Mouse (Mus musculus): ENCODE data around the gene Nol7. TPM values are rescaled to one million over a fixed set of nuclear protein-coding genes. Genes with fewer than 3 reads are reported as not detected.

Nol7 gene
- polyA plus RNA-seq, 1 experiment, result 91.0 TPM

DNA sequence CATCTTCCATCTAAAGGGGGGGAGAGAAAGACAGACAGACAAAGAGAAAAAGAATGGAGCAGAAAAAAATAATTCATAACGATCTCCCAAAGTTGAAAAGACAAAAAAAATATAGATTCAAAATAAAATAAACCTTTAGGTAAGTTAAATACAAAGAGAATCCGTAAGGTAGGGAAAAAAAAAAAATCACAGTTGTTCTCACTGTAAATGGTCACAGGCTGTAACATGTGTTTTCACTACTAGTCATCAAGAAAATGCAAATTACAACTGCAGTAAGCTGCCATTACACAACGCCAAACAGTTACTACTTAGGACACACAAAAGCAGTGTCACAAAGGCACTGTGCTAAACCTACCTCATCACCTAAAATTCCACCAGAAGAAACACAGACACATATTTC is 46.5 kb downstream of the Nol7 start:
- WGBS, result 98% methylated on average over 3 of the region's 3 CpGs
- no peak overlapping the region for H3K27ac ChIP-seq (ENCODE audit: control insufficient read depth, insufficient read depth, low read length)
- H3K4me1 ChIP-seq (replicated peaks; ENCODE audit: control insufficient read depth, insufficient read depth, low read length), result peaks cover 19% of the 10 kb centered on the region
- no peaks in the 10 kb centered on the region for H3K36me3 ChIP-seq (ENCODE audit: control insufficient read depth, insufficient read depth, low read length)
- no peak for TF ChIP-seq POLR2A (IDR thresholded peaks at IDR 0.05; ENCODE audit: control insufficient read depth, extremely low read depth, insufficient read depth, low read length, poor library complexity)
- TF ChIP-seq CTCF (IDR thresholded peaks at IDR 0.05; ENCODE audit: borderline replicate concordance, control insufficient read depth, extremely low read depth, insufficient read depth, low read length, poor library complexity), result no peak
- no peak overlapping the region for H3K4me3 ChIP-seq (ENCODE audit: control insufficient read depth, insufficient read depth, low read length)
- H3K27me3 ChIP-seq (ENCODE audit: control insufficient read depth, insufficient read depth, low read length), result no peaks in the 10 kb centered on the region
- no peak for DNase-seq

DNA sequence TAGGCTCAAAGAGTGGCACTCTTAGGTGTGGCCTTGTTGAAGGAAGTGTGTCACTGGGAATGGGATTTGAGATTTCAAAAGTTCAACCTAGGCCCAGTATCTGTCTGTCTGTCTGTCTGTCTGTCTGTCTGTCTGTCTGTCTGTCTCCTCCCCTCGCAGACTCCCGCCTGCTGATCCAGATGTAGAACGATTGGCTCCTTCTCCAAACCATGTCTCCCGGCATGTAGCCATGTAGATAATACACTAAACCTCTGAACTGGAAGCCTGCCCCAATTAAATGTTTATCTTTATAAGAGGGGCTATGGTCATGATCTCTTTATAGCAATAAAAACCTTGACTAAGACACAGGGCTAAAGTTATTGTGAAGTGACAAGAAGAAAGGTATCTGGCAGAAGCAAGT is 47.6 kb downstream of the Nol7 start:
- no peak for DNase-seq
- TF ChIP-seq CTCF (IDR thresholded peaks at IDR 0.05; ENCODE audit: borderline replicate concordance, control insufficient read depth, extremely low read depth, insufficient read depth, low read length, poor library complexity) (no peak), POLR2A (IDR thresholded peaks at IDR 0.05; ENCODE audit: control insufficient read depth, extremely low read depth, insufficient read depth, low read length, poor library complexity) (no peak)
- Histone ChIP-seq H3K27ac (ENCODE audit: control insufficient read depth, insufficient read depth, low read length) (no peak overlapping the region), H3K4me1 (replicated peaks; ENCODE audit: control insufficient read depth, insufficient read depth, low read length) (peaks cover 19% of the 10 kb centered on the region), H3K27me3 (ENCODE audit: control insufficient read depth, insufficient read depth, low read length) (no peaks in the 10 kb centered on the region), H3K36me3 (ENCODE audit: control insufficient read depth, insufficient read depth, low read length) (no peaks in the 10 kb centered on the region), H3K4me3 (ENCODE audit: control insufficient read depth, insufficient read depth, low read length) (no peak overlapping the region)
- 99% methylated on average over 4 of the region's 4 CpGs for WGBS

DNA sequence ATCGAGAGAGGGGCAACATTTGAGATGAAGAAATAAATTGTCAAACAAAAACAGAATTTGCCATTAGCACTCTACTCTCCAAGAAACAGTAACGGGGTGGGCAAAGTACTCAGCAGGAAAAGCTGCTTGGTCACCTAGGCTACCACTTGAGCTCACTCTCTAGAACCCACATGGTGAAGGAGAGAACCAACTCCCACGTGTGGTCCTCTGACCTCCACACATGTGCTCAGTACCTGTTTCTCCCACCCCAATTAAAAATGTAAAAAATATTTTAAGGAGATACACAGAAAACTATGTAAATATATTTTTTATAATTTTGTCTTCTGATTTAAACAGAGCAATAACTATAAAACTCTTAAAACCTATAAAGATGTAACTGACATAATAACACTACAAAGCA is 49.5 kb downstream of the Nol7 start:
- Histone ChIP-seq H3K27me3 (ENCODE audit: control insufficient read depth, insufficient read depth, low read length) (no peaks in the 10 kb centered on the region), H3K4me3 (ENCODE audit: control insufficient read depth, insufficient read depth, low read length) (no peak overlapping the region), H3K36me3 (ENCODE audit: control insufficient read depth, insufficient read depth, low read length) (no peaks in the 10 kb centered on the region), H3K4me1 (replicated peaks; ENCODE audit: control insufficient read depth, insufficient read depth, low read length) (peaks cover 16% of the 10 kb centered on the region), H3K27ac (ENCODE audit: control insufficient read depth, insufficient read depth, low read length) (no peak overlapping the region)
- DNase-seq, result no peak
- WGBS, result 59% methylated on average over 3 of the region's 3 CpGs
- no peak for TF ChIP-seq POLR2A (IDR thresholded peaks at IDR 0.05; ENCODE audit: control insufficient read depth, extremely low read depth, insufficient read depth, low read length, poor library complexity)
- no peak for TF ChIP-seq CTCF (IDR thresholded peaks at IDR 0.05; ENCODE audit: borderline replicate concordance, control insufficient read depth, extremely low read depth, insufficient read depth, low read length, poor library complexity)

DNA sequence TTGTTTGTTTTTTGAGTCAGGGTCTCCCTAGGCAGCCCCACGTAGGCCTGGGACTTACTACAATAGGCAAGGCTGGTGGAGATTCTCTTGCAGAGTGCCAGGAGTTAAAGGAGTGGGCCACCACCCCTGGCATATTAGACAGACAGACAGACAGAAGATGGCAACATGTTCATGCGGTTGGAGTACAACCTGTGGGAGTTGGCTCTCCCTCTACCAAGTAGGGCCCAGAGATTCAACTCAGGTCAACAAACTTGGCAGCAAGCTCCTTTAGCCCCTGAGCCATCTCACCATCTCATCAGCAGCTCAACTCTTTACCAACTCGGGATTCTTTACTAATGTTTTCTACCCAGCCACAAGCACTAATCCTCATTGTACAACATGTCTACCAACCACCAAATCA is 52.5 kb downstream of the Nol7 start:
- Histone ChIP-seq H3K4me1 (replicated peaks; ENCODE audit: control insufficient read depth, insufficient read depth, low read length) (peaks cover 31% of the 10 kb centered on the region), H3K27ac (ENCODE audit: control insufficient read depth, insufficient read depth, low read length) (peak overlapping the region; percentile 73; the same call in 1 of the 2 replicates), H3K4me3 (ENCODE audit: control insufficient read depth, insufficient read depth, low read length) (no peak overlapping the region), H3K36me3 (ENCODE audit: control insufficient read depth, insufficient read depth, low read length) (no peaks in the 10 kb centered on the region), H3K27me3 (ENCODE audit: control insufficient read depth, insufficient read depth, low read length) (no peaks in the 10 kb centered on the region)
- 93% methylated on average over 3 of the region's 3 CpGs for WGBS
- TF ChIP-seq POLR2A (IDR thresholded peaks at IDR 0.05; ENCODE audit: control insufficient read depth, extremely low read depth, insufficient read depth, low read length, poor library complexity) (no peak), CTCF (IDR thresholded peaks at IDR 0.05; ENCODE audit: borderline replicate concordance, control insufficient read depth, extremely low read depth, insufficient read depth, low read length, poor library complexity) (no peak)
- no peak for DNase-seq

DNA sequence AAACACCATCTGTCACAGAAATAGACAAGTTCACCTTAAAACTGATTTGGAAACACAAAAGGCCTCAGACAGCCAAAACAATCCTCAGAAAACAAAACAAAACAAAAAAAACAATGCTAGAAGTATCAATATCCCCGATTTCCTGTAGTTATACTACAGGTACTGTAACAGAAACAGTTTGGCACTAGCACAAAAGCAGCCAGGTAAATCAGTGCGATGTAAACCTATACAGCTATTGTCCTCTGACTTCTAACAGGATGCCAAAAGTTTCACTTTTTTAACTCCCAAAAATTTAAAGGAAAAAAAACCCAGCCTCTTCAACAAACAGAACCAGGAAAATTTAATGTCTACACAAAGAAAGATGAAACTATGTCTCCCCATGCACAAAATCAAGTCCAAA is 54.0 kb downstream of the Nol7 start:
- no peaks in the 10 kb centered on the region for H3K27me3 ChIP-seq (ENCODE audit: control insufficient read depth, insufficient read depth, low read length)
- H3K4me3 ChIP-seq (ENCODE audit: control insufficient read depth, insufficient read depth, low read length), result no peak overlapping the region
- WGBS, result 68% methylated on average over 2 of the region's 2 CpGs
- peaks cover 28% of the 10 kb centered on the region for H3K4me1 ChIP-seq (replicated peaks; ENCODE audit: control insufficient read depth, insufficient read depth, low read length)
- H3K36me3 ChIP-seq (ENCODE audit: control insufficient read depth, insufficient read depth, low read length), result no peaks in the 10 kb centered on the region
- TF ChIP-seq POLR2A (IDR thresholded peaks at IDR 0.05; ENCODE audit: control insufficient read depth, extremely low read depth, insufficient read depth, low read length, poor library complexity) (no peak), CTCF (IDR thresholded peaks at IDR 0.05; ENCODE audit: borderline replicate concordance, control insufficient read depth, extremely low read depth, insufficient read depth, low read length, poor library complexity) (no peak)
- no peak for DNase-seq
- H3K27ac ChIP-seq (ENCODE audit: control insufficient read depth, insufficient read depth, low read length), result no peak overlapping the region

DNA sequence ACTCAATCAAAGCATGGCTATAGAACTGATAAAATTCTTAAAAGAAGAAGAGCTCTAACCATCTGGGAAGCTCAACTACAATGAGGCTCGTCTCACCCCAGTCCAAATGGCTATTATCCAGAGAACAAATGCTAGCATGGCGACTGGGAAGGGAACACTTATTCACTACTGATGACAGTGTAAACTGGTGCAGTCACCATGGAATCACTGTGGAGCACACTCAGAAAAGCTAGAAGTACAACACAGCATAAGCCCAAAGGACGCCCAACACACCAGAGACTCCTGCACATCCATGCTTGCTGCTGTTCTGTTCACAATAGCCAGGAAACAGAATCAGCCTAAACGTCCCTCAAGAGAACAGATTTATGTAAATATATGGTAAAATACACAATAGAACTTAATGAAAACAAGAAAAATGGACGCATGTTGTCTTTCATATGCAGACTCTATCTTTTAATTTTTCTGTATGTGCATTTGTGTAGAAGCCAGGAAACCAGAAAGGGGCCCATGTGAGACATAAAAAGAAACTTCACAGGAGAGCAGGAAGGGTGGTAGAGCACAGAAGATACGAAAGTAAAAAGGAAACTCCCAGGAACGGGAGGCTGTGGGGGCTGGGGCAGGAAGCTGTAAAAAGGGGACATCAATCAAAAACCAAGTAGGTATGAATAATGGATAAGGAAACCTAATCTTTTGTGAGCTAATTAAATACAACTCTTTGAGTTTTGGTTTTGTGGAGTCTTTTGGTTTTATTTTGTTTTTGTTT is 54.8 kb downstream of the Nol7 start:
- WGBS, result 20% methylated on average over 7 of the region's 7 CpGs
- peak overlapping the region; percentile 86 for H3K27ac ChIP-seq (ENCODE audit: control insufficient read depth, insufficient read depth, low read length)
- H3K4me1 ChIP-seq (replicated peaks; ENCODE audit: control insufficient read depth, insufficient read depth, low read length), result peaks cover 22% of the 10 kb centered on the region
- TF ChIP-seq POLR2A (IDR thresholded peaks at IDR 0.05; ENCODE audit: control insufficient read depth, extremely low read depth, insufficient read depth, low read length, poor library complexity) (no peak), CTCF (IDR thresholded peaks at IDR 0.05; ENCODE audit: borderline replicate concordance, control insufficient read depth, extremely low read depth, insufficient read depth, low read length, poor library complexity) (no peak)
- no peak overlapping the region for H3K4me3 ChIP-seq (ENCODE audit: control insufficient read depth, insufficient read depth, low read length)
- no peaks in the 10 kb centered on the region for H3K27me3 ChIP-seq (ENCODE audit: control insufficient read depth, insufficient read depth, low read length)
- DNase-seq, result peak; percentile 67
- no peaks in the 10 kb centered on the region for H3K36me3 ChIP-seq (ENCODE audit: control insufficient read depth, insufficient read depth, low read length)

All from thymus, adult 2 months (tissue).